Mouse (Mus musculus) E14TG2a.4 (cell line): ENCODE measurements around the gene Tut4.

Experiments used
- H3K27me3 ChIP-seq: 2 replicates; pipeline ENCODE4 v1.6.1; 2014; ENCODE audit warnings: low read length, control low read depth; ENCODE audit not compliant: insufficient read depth
- H3K36me3 ChIP-seq: 2 replicates; pipeline ENCODE4 v1.6.1; 2014; ENCODE audit warnings: low read length, control low read depth; ENCODE audit not compliant: insufficient read depth
- H3K4me1 ChIP-seq: replicated peaks from 2 replicates; pipeline ENCODE4 v1.6.1; 2014; ENCODE audit warnings: low read depth, low read length, control low read depth
- H3K4me3 ChIP-seq: replicated peaks from 2 replicates; pipeline ENCODE4 v1.5.1; 2014; ENCODE audit warnings: mild to moderate bottlenecking, low read length
- H3K9me3 ChIP-seq: 2 replicates; pipeline ENCODE4 v1.6.1; 2014; ENCODE audit warnings: low read length, control low read depth
- CTCF ChIP-seq: conservative IDR thresholded peaks from 2 replicates; pipeline ENCODE4 v1.5.1; 2014; ENCODE audit warnings: low read length
- NANOG ChIP-seq: IDR thresholded peaks from 2 replicates; pipeline ENCODE4 v1.6.1; 2014; ENCODE audit warnings: borderline replicate concordance, low read length, mixed read lengths
- POU5F1 ChIP-seq: IDR thresholded peaks from 2 replicates; pipeline ENCODE4 v1.6.1; 2014; ENCODE audit warnings: low read length, borderline replicate concordance

Gene Tut4

GRCm38 (mm10) chr4:108434781-108435180, 24.4 kb upstream of the Tut4 start:
- Histone ChIP-seq H3K4me3 (no peak overlapping the region), H3K36me3 (no peaks in the 10 kb centered on the region), H3K9me3 (no peaks in the 10 kb centered on the region), H3K4me1 (peaks cover 4% of the 10 kb centered on the region; the same call in 1 of the 2 replicates), H3K27me3 (peaks cover 4% of the 10 kb centered on the region; the same call in 1 of the 2 replicates)
- no peak for TF ChIP-seq POU5F1

- Histone ChIP-seq H3K4me3 (no peak overlapping the region), H3K9me3 (no peaks in the 10 kb centered on the region)
- TF ChIP-seq POU5F1 = no peak
- no peak for TF ChIP-seq NANOG
- TF ChIP-seq CTCF = no peak
These were observed 23.6 kb upstream of the Tut4 start for GRCm38 (mm10) chr4:108435646-108436045.

GRCm38 (mm10) chr4:108436225-108436624, 23.0 kb upstream of the Tut4 start:
- Histone ChIP-seq H3K4me3 (no peak overlapping the region), H3K9me3 (no peaks in the 10 kb centered on the region), H3K4me1 (peaks cover 1% of the 10 kb centered on the region; the same call in 1 of the 2 replicates), H3K27me3 (peaks cover 4% of the 10 kb centered on the region; the same call in 1 of the 2 replicates), H3K36me3 (no peaks in the 10 kb centered on the region)
- no peak for TF ChIP-seq POU5F1
- no peak for TF ChIP-seq NANOG
- TF ChIP-seq CTCF = no peak

More at GRCm38 (mm10) chr4:108435646-108436045, 23.6 kb upstream of the Tut4 start:
- Histone ChIP-seq H3K4me1 (peaks cover 4% of the 10 kb centered on the region; the same call in 1 of the 2 replicates), H3K27me3 (peaks cover 4% of the 10 kb centered on the region; the same call in 1 of the 2 replicates), H3K36me3 (no peaks in the 10 kb centered on the region)

GRCm38 (mm10) chr4:108438082-108438840, 21.0 kb upstream of the Tut4 start:
- Histone ChIP-seq H3K36me3 (no peaks in the 10 kb centered on the region), H3K9me3 (no peaks in the 10 kb centered on the region), H3K4me3 (no peak overlapping the region), H3K27me3 (no peaks in the 10 kb centered on the region), H3K4me1 (no peaks in the 10 kb centered on the region)
- TF ChIP-seq POU5F1 = no peak
- TF ChIP-seq NANOG = no peak
- no peak for TF ChIP-seq CTCF

- Histone ChIP-seq H3K4me3 (no peak overlapping the region), H3K9me3 (no peaks in the 10 kb centered on the region), H3K27me3 (peaks cover 9% of the 10 kb centered on the region), H3K4me1 (no peaks in the 10 kb centered on the region), H3K36me3 (no peaks in the 10 kb centered on the region)
- TF ChIP-seq CTCF (no peak), NANOG (no peak), POU5F1 (no peak)
These were observed 11.1 kb upstream of the Tut4 start for GRCm38 (mm10) chr4:108448091-108448490.

- no peaks in the 10 kb centered on the region for H3K36me3 ChIP-seq
- H3K4me3 ChIP-seq = no peak overlapping the region
- H3K27me3 ChIP-seq = peaks cover 14% of the 10 kb centered on the region; the same call in 1 of the 2 replicates
- no peaks in the 10 kb centered on the region for H3K9me3 ChIP-seq
- TF ChIP-seq POU5F1 = no peak
- no peak for TF ChIP-seq NANOG
- no peak for TF ChIP-seq CTCF
- H3K4me1 ChIP-seq = peaks cover 9% of the 10 kb centered on the region
These were observed 3.2 kb upstream of the Tut4 start for GRCm38 (mm10) chr4:108456028-108456427.

GRCm38 (mm10) chr4:108458201-108458741, 955 bp upstream of the Tut4 start:
- Histone ChIP-seq H3K36me3 (no peaks in the 10 kb centered on the region), H3K27me3 (peaks cover 11% of the 10 kb centered on the region; the same call in 1 of the 2 replicates), H3K4me1 (peaks cover 13% of the 10 kb centered on the region), H3K9me3 (no peaks in the 10 kb centered on the region), H3K4me3 (no peak overlapping the region)
- no peak for TF ChIP-seq POU5F1
- no peak for TF ChIP-seq CTCF
- no peak for TF ChIP-seq NANOG

- H3K4me3 ChIP-seq = peak overlapping the region; percentile 94
- peaks cover 13% of the 10 kb centered on the region for H3K4me1 ChIP-seq
- H3K36me3 ChIP-seq = no peaks in the 10 kb centered on the region
- TF ChIP-seq CTCF (no peak), NANOG (no peak), POU5F1 (no peak)
- no peaks in the 10 kb centered on the region for H3K9me3 ChIP-seq
- peaks cover 11% of the 10 kb centered on the region; the same call in 1 of the 2 replicates for H3K27me3 ChIP-seq
These were observed 1.1 kb downstream of the Tut4 start for GRCm38 (mm10) chr4:108460156-108460923.
